Mouse (Mus musculus): ENCODE measurements around the gene Gpr62. TPM values are rescaled to one million over a fixed set of nuclear protein-coding genes. Genes with fewer than 3 reads are reported as not detected.

Gene Gpr62
- polyA plus RNA-seq, 1 experiment from 2014 or later: 0.91 TPM

DNA sequence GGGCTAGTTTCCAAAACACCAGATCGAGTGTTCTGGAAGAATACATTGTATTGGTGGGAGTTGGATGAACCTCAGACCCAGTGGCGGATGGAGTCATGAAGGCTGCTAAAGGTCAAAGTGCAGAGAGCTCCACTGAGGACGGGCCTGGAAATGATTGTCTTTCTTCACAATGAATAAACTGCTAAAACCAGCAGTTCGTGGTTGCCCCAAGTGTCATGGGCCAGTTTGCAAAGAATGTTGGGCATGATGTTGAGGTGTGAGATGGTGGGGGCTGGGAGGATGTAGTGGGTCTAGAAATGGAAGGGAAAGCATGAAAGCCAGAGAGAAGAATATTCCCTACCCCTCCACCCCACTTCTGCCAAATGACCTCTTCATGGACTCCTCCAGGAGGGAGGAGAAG is 20.9 kb downstream of the Gpr62 start:
- H3K27me3 ChIP-seq (ENCODE audit: insufficient read depth, low read length): no peaks in the 10 kb centered on the region
- WGBS: 66% methylated on average over 4 of the region's 4 CpGs
- ATAC-seq (replicated peaks; ENCODE audit: low FRiP score, low read depth) (no peak), DNase-seq (ENCODE audit: low spot score) (no peak)
- no peak for TF ChIP-seq CTCF (IDR thresholded peaks at IDR 0.05; ENCODE audit: low read depth)
- H3K4me1 ChIP-seq (replicated peaks; ENCODE audit: insufficient read depth, low read length): peaks cover 21% of the 10 kb centered on the region
- no peaks in the 10 kb centered on the region for H3K36me3 ChIP-seq (ENCODE audit: insufficient read depth, low read length)
- H3K27ac ChIP-seq: peak overlapping the region; percentile 26; the same call in 1 of the 2 replicates
- H3K9ac ChIP-seq (ENCODE audit: low read depth, low read length): no peak overlapping the region
- no peak overlapping the region for H3K4me3 ChIP-seq (replicated peaks; ENCODE audit: low read depth, low read length)
- H3K4me2 ChIP-seq (ENCODE audit: low read length): no peak overlapping the region
- no peaks in the 10 kb centered on the region for H3K9me3 ChIP-seq (replicated peaks; ENCODE audit: low read length)

DNA sequence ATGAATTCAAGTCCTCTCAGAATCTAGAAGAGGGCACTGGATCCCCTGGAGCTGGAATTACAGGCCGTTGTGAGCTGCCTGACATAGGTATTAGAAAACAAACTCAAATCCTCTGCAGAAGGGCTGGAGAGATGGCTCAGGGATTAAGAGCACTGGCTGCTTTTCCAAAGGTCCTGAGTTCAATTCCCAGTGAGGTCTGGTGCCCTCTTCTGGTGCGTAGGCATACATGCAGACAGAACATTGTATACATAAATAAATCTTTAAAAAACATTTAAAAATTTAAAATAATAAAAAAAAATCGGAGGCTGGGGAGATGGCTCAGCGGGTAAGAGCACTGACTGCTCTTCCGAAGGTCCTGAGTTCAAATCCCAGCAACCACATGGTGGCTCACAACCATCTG is 23.1 kb downstream of the Gpr62 start:
- WGBS: 85% methylated on average over 5 of the region's 5 CpGs
- TF ChIP-seq CTCF (IDR thresholded peaks at IDR 0.05; ENCODE audit: low read depth): peak; percentile 50
- DNase-seq (ENCODE audit: low spot score): no peak
- Histone ChIP-seq H3K36me3 (ENCODE audit: insufficient read depth, low read length) (no peaks in the 10 kb centered on the region), H3K27me3 (ENCODE audit: insufficient read depth, low read length) (no peaks in the 10 kb centered on the region), H3K27ac (no peak overlapping the region), H3K9me3 (replicated peaks; ENCODE audit: low read length) (no peaks in the 10 kb centered on the region), H3K4me1 (replicated peaks; ENCODE audit: insufficient read depth, low read length) (peaks cover 12% of the 10 kb centered on the region), H3K4me3 (replicated peaks; ENCODE audit: low read depth, low read length) (no peak overlapping the region), H3K4me2 (ENCODE audit: low read length) (no peak overlapping the region), H3K9ac (ENCODE audit: low read depth, low read length) (no peak overlapping the region)
- ATAC-seq (replicated peaks; ENCODE audit: low FRiP score, low read depth): no peak

DNA sequence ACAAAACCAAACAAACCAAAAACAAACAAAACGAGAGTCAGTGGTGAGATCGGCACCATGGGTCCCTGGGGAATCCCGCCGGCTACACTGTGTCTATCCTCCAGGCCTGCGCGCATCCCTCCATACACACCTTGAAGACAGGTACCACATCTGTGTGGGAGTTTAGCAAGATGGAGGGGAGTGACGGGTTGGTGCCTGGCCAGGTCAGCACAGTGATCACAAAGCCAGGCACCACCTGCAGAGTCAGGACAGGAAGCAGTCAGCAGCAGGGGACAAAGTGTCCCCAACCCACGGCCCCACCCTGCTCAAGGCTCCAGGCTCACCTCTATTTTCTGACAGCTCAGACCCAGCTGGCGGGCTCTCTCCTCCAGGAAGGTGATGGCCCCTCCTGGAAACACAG is 29.2 kb downstream of the Gpr62 start:
- H3K9ac ChIP-seq (ENCODE audit: low read depth, low read length): no peak overlapping the region

GRCm38 (mm10) chr9:106433389-106433788 is 32.3 kb downstream of the Gpr62 start:
- ATAC-seq (replicated peaks; ENCODE audit: low FRiP score, low read depth) (no peak), DNase-seq (ENCODE audit: low spot score) (no peak)
- H3K27me3 ChIP-seq (ENCODE audit: insufficient read depth, low read length): no peaks in the 10 kb centered on the region
- H3K4me3 ChIP-seq (replicated peaks; ENCODE audit: low read depth, low read length): no peak overlapping the region
- H3K36me3 ChIP-seq (ENCODE audit: insufficient read depth, low read length): peaks cover 21% of the 10 kb centered on the region
- 67% methylated on average over 7 of the region's 7 CpGs for WGBS
- no peak overlapping the region for H3K4me2 ChIP-seq (ENCODE audit: low read length)
- no peak for TF ChIP-seq CTCF (IDR thresholded peaks at IDR 0.05; ENCODE audit: low read depth)
- no peak overlapping the region for H3K27ac ChIP-seq
- H3K9me3 ChIP-seq (replicated peaks; ENCODE audit: low read length): no peaks in the 10 kb centered on the region
- H3K9ac ChIP-seq (ENCODE audit: low read depth, low read length): no peak overlapping the region
- H3K4me1 ChIP-seq (replicated peaks; ENCODE audit: insufficient read depth, low read length): peaks cover 12% of the 10 kb centered on the region

More for the DNA sequence above, 29.2 kb downstream of the Gpr62 start:
- no peak for DNase-seq (ENCODE audit: low spot score)
- no peak for ATAC-seq (replicated peaks; ENCODE audit: low FRiP score, low read depth)
- no peaks in the 10 kb centered on the region for H3K9me3 ChIP-seq (replicated peaks; ENCODE audit: low read length)
- no peaks in the 10 kb centered on the region for H3K27me3 ChIP-seq (ENCODE audit: insufficient read depth, low read length)
- peaks cover 18% of the 10 kb centered on the region for H3K36me3 ChIP-seq (ENCODE audit: insufficient read depth, low read length)
- no peak for TF ChIP-seq CTCF (IDR thresholded peaks at IDR 0.05; ENCODE audit: low read depth)
- H3K4me1 ChIP-seq (replicated peaks; ENCODE audit: insufficient read depth, low read length): peaks cover 12% of the 10 kb centered on the region
- no peak overlapping the region for H3K27ac ChIP-seq
- 76% methylated on average over 9 of the region's 9 CpGs for WGBS
- no peak overlapping the region; the same call in 1 of the 2 replicates for H3K4me2 ChIP-seq (ENCODE audit: low read length)
- H3K4me3 ChIP-seq (replicated peaks; ENCODE audit: low read depth, low read length): no peak overlapping the region

DNA sequence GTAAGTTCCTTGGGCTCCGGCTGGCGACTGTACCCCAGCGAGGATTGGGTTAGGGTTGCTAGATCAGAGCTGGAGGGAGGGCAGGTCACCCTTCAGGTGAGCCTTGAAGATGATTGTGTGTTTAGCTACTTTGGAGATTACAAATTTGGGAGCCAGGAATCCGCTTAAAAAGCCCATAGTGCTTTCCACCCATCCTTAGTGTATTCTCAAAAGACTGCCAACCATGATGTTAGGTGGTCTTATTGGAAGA is 35.8 kb downstream of the Gpr62 start:
- no peak for TF ChIP-seq CTCF (IDR thresholded peaks at IDR 0.05; ENCODE audit: low read depth)
- WGBS: 1% methylated on average over 4 of the region's 4 CpGs
- Histone ChIP-seq H3K9ac (ENCODE audit: low read depth, low read length) (peak overlapping the region; percentile 97), H3K27me3 (ENCODE audit: insufficient read depth, low read length) (no peaks in the 10 kb centered on the region), H3K36me3 (ENCODE audit: insufficient read depth, low read length) (peaks cover 17% of the 10 kb centered on the region), H3K4me1 (replicated peaks; ENCODE audit: insufficient read depth, low read length) (0 out of 2 replicates have a peak, but pooled peaks cover 3% of the 10 kb centered on the region), H3K27ac (peak overlapping the region; percentile 97), H3K4me2 (ENCODE audit: low read length) (peak overlapping the region; percentile 87), H3K4me3 (replicated peaks; ENCODE audit: low read depth, low read length) (peak overlapping the region; percentile 89), H3K9me3 (replicated peaks; ENCODE audit: low read length) (no peaks in the 10 kb centered on the region)
- DNase-seq (ENCODE audit: low spot score) (no peak), ATAC-seq (replicated peaks; ENCODE audit: low FRiP score, low read depth) (no peak)

DNA sequence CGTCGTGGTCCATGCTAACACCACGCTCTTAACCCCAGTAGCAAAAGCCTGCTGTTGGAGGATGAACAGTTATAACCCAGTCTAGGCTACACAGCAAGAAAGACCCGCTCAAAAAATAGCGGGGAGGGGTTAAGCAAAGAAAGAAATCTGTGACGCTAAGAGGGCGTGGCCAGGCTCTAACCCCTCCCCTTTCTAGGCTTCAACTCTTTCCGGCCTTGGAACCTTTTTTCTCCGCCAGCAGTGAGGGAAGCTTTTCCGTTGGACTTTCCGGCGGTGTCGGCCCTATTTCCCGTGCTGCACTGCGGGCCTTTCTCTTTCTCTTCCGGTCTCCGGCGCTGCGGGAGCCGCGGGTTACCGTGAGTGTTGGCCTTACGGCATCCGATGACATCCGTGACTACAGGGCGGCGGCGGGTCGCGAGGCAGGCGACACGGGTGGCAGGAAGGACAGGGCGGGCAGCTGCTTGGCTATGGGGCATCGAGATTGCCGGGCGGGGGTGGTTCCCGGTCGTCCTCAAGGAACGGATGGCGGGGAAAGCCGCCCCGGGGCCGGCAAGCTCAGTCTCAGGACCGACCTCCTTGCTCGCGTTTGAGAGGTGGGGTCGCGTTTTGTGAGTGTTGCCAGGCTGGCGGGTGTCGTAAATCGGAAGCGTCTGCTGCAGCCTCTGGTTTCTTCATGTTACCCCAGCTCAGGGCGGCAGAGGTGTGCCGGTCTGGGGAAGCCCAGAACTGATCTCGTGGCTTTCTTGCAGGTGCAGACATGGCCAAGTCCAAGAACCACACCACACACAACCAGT is 36.3 kb downstream of the Gpr62 start, which contains the start of gene Rpl29:
Gene Rpl29 (plus strand): TSS at position 234 of the 794 bp plus-strand sequence.
- Histone ChIP-seq H3K9me3 (replicated peaks; ENCODE audit: low read length) (no peaks in the 10 kb centered on the region), H3K9ac (ENCODE audit: low read depth, low read length) (peak within 1 kb of the TSS; percentile 97), H3K27ac (peak within 1 kb of the TSS; percentile 97), H3K27me3 (ENCODE audit: insufficient read depth, low read length) (no peaks in the 10 kb centered on the region), H3K36me3 (ENCODE audit: insufficient read depth, low read length) (peaks cover 17% of the 10 kb centered on the region), H3K4me1 (replicated peaks; ENCODE audit: insufficient read depth, low read length) (0 out of 2 replicates have a peak, but pooled peaks cover 3% of the 10 kb centered on the region), H3K4me3 (replicated peaks; ENCODE audit: low read depth, low read length) (peak within 1 kb of the TSS; percentile 89), H3K4me2 (ENCODE audit: low read length) (peak within 1 kb of the TSS; percentile 87)
- peak; percentile 99 for DNase-seq (ENCODE audit: low spot score)
- no peak for TF ChIP-seq CTCF (IDR thresholded peaks at IDR 0.05; ENCODE audit: low read depth)
- ATAC-seq (replicated peaks; ENCODE audit: low FRiP score, low read depth): peak; percentile 86
- WGBS: under 1% methylated on average over 55 of the region's 55 CpGs
